Mouse (Mus musculus) megakaryocyte, embryonic 14.5 days (primary cell): Measurements from ENCODE around the gene Tdgf1. TPM values are rescaled to one million over a fixed set of nuclear protein-coding genes. Genes with fewer than 3 reads are reported as not detected.

Source experiments
- H3K27me3 ChIP-seq: replicated peaks from 2 replicates; pipeline ENCODE3; 2012; ENCODE audit warnings: inconsistent platforms
- H3K36me3 ChIP-seq: replicated peaks from 2 replicates; pipeline ENCODE3; 2012; ENCODE audit warnings: low read length, inconsistent platforms, mixed read lengths
- H3K4me1 ChIP-seq: 2 replicates; pipeline ENCODE4 v1.6.1; 2012; ENCODE audit warnings: inconsistent platforms
- H3K4me3 ChIP-seq: replicated peaks from 2 replicates; pipeline ENCODE3; 2012; ENCODE audit warnings: moderate library complexity, mild to moderate bottlenecking, inconsistent platforms
- H3K9me3 ChIP-seq: 2 replicates; pipeline ENCODE4 v1.6.1; 2012; ENCODE audit warnings: inconsistent platforms
- FLI1 ChIP-seq: IDR thresholded peaks from 2 replicates; pipeline ENCODE4 v1.6.1; 2012; ENCODE audit warnings: low read length, inconsistent platforms, mixed read lengths
- GATA1 ChIP-seq: IDR thresholded peaks from 3 replicates; pipeline ENCODE4 v1.6.1; 2012; ENCODE audit warnings: mixed read lengths, low read length, inconsistent platforms, borderline replicate concordance
- polyA plus RNA-seq: library from polyadenylated mRNA; stranded (reverse); fragments of >175 nt; gene quantifications from 2 replicates; pipeline ENCODE4 v1.2.3, GENCODE M21; 2012; ENCODE audit warnings: low replicate concordance; ENCODE audit not compliant: insufficient read depth

Gene Tdgf1
- polyA plus RNA-seq: not detected in 2 replicates

GRCm38 (mm10) chr9:110945926-110946325 lies at the start of gene Tdgf1:
Gene Tdgf1, minus strand, starts transcription at chr9:110946158.
- no peak within 1 kb of the TSS for H3K4me3 ChIP-seq
- peaks cover 38% of the 10 kb centered on the region for H3K27me3 ChIP-seq
- 0 out of 2 replicates have a peak, but pooled peaks cover 2% of the 10 kb centered on the region for H3K9me3 ChIP-seq
- peaks cover 17% of the 10 kb centered on the region for H3K4me1 ChIP-seq
- TF ChIP-seq GATA1 (no peak), FLI1 (no peak)
- no peaks in the 10 kb centered on the region for H3K36me3 ChIP-seq

GRCm38 (mm10) chr9:110994716-110995172 lies 48.8 kb upstream of the Tdgf1 start:
- Histone ChIP-seq H3K4me3 (peak overlapping the region; percentile 89), H3K27me3 (peaks cover 15% of the 10 kb centered on the region), H3K36me3 (no peaks in the 10 kb centered on the region), H3K9me3 (no peaks in the 10 kb centered on the region), H3K4me1 (peaks cover 49% of the 10 kb centered on the region)
- TF ChIP-seq GATA1 (no peak), FLI1 (no peak)

- TF ChIP-seq GATA1: no peak
- TF ChIP-seq FLI1: no peak
- Histone ChIP-seq H3K4me3 (no peak overlapping the region), H3K4me1 (peaks cover 46% of the 10 kb centered on the region), H3K27me3 (peaks cover 25% of the 10 kb centered on the region), H3K9me3 (no peaks in the 10 kb centered on the region), H3K36me3 (no peaks in the 10 kb centered on the region)
These were observed 47.3 kb upstream of the Tdgf1 start for GRCm38 (mm10) chr9:110993281-110993709.

GRCm38 (mm10) chr9:110990204-110990603 lies 44.2 kb upstream of the Tdgf1 start, which contains the start of gene Rtp3:
Gene Rtp3, minus strand, starts transcription at chr9:110990583.
- Histone ChIP-seq H3K36me3 (no peaks in the 10 kb centered on the region), H3K4me1 (peaks cover 47% of the 10 kb centered on the region), H3K4me3 (no peak within 1 kb of the TSS), H3K9me3 (no peaks in the 10 kb centered on the region; the same call in 1 of the 2 replicates), H3K27me3 (peaks cover 25% of the 10 kb centered on the region)
- TF ChIP-seq GATA1: no peak
- TF ChIP-seq FLI1: no peak

- Histone ChIP-seq H3K9me3 (no peaks in the 10 kb centered on the region; the same call in 1 of the 2 replicates), H3K4me3 (no peak overlapping the region)
These were observed 43.6 kb upstream of the Tdgf1 start for GRCm38 (mm10) chr9:110989543-110989942.

GRCm38 (mm10) chr9:110989141-110989540 lies 43.2 kb upstream of the Tdgf1 start:
- H3K36me3 ChIP-seq: no peaks in the 10 kb centered on the region
- peaks cover 25% of the 10 kb centered on the region for H3K27me3 ChIP-seq
- peaks cover 40% of the 10 kb centered on the region for H3K4me1 ChIP-seq
- H3K4me3 ChIP-seq: no peak overlapping the region
- no peaks in the 10 kb centered on the region; the same call in 1 of the 2 replicates for H3K9me3 ChIP-seq
- TF ChIP-seq FLI1: no peak
- TF ChIP-seq GATA1: no peak

More at GRCm38 (mm10) chr9:110989543-110989942, 43.6 kb upstream of the Tdgf1 start:
- no peaks in the 10 kb centered on the region for H3K36me3 ChIP-seq
- H3K27me3 ChIP-seq: peaks cover 25% of the 10 kb centered on the region
- H3K4me1 ChIP-seq: peaks cover 42% of the 10 kb centered on the region
- TF ChIP-seq GATA1 (no peak), FLI1 (no peak)

GRCm38 (mm10) chr9:110988078-110988477 lies 42.1 kb upstream of the Tdgf1 start:
- Histone ChIP-seq H3K27me3 (peaks cover 25% of the 10 kb centered on the region), H3K36me3 (no peaks in the 10 kb centered on the region), H3K4me3 (no peak overlapping the region), H3K9me3 (no peaks in the 10 kb centered on the region; the same call in 1 of the 2 replicates), H3K4me1 (peaks cover 44% of the 10 kb centered on the region)
- TF ChIP-seq FLI1 (no peak), GATA1 (no peak)

GRCm38 (mm10) chr9:110987331-110987730 lies 41.4 kb upstream of the Tdgf1 start:
- Histone ChIP-seq H3K4me1 (peaks cover 51% of the 10 kb centered on the region), H3K9me3 (no peaks in the 10 kb centered on the region; the same call in 1 of the 2 replicates), H3K4me3 (no peak overlapping the region), H3K36me3 (no peaks in the 10 kb centered on the region), H3K27me3 (peaks cover 21% of the 10 kb centered on the region)
- TF ChIP-seq GATA1: no peak
- no peak for TF ChIP-seq FLI1

GRCm38 (mm10) chr9:110985951-110986350 lies 40.0 kb upstream of the Tdgf1 start:
- peaks cover 52% of the 10 kb centered on the region for H3K4me1 ChIP-seq
- H3K36me3 ChIP-seq: no peaks in the 10 kb centered on the region
- H3K9me3 ChIP-seq: no peaks in the 10 kb centered on the region; the same call in 1 of the 2 replicates
- peaks cover 15% of the 10 kb centered on the region for H3K27me3 ChIP-seq
- H3K4me3 ChIP-seq: no peak overlapping the region
- no peak for TF ChIP-seq FLI1
- TF ChIP-seq GATA1: no peak

GRCm38 (mm10) chr9:110985541-110985940 lies 39.6 kb upstream of the Tdgf1 start:
- H3K36me3 ChIP-seq: no peaks in the 10 kb centered on the region
- H3K4me3 ChIP-seq: no peak overlapping the region
- H3K4me1 ChIP-seq: peaks cover 48% of the 10 kb centered on the region
- no peak for TF ChIP-seq GATA1
- no peak for TF ChIP-seq FLI1
- peaks cover 13% of the 10 kb centered on the region for H3K27me3 ChIP-seq
- no peaks in the 10 kb centered on the region; the same call in 1 of the 2 replicates for H3K9me3 ChIP-seq
